Mouse (Mus musculus) hindlimb bud, embryonic 11.5 days (tissue): ENCODE results near the gene Itga4.

Experiments used
- DNase-seq: peaks from one replicate; pipeline ENCODE4 v3.0.0-alpha.2; 2012; ENCODE audit warnings: low read depth, low spot score; ENCODE audit errors: extremely low spot score

The Itga4 gene

DNA sequence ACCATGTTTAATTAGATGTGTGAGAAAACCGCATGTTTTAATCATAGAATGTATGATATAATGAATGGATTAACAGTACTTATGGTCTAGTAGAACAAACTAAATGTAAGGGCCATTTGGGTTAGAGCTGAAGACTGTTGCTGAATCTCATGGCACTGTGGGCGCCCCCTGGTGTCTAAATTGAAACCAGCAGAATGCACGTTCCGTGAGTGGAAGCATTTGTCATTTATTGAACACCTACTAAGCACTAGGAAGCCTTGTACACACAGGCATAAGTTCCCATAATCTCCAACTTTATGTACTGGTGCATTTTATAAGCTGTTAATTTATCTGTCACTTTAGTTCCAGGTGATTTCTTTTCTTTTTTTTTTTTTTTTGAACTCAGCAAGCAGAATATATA lies 10.4 kb downstream of the Itga4 start:
- no peak for DNase-seq

- DNase-seq = no peak
Measured at GRCm38 (mm10) chr2:79266480-79266879, 11.3 kb downstream of the Itga4 start.

DNA sequence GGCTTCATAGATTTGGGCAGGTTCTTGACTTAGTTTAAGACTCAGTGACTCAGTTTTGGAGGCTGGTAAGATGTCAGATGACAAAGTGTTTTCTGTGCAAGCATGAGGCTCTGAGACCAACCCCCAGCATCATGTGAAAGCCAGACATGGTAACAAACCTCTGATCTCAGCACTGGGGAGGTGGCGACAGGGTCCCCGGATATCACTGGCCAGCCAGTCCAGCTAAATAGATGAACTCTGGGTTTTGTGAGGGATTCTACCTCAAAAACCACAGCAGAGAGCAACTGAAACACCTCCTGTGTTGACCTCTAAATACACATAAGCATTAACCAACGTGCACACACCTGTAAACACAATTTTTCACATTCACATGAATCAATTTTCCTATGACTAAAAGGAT lies 12.0 kb downstream of the Itga4 start:
- no peak for DNase-seq

GRCm38 (mm10) chr2:79268863-79269262 lies 13.6 kb downstream of the Itga4 start:
- DNase-seq = no peak

- DNase-seq = no peak
Measured at GRCm38 (mm10) chr2:79270034-79270535, 14.9 kb downstream of the Itga4 start.

DNA sequence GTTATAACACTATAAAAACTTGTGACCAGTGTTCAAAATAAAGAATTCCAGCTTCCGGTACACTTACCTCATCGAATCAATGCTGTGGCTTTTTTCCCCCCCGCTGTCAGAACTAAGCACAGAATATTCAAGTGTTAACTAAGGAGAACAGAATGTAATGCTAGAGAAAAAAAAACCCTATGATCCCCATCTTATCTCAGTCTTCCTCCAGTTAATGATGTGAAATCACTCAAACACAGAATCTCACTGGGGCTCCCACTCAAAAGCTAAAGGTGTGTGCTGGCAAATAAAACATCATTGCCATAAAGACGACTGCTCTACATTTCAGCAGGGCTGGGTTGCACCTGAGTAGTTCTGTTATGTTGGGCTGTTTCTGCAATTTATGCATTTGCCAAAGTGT lies 16.6 kb downstream of the Itga4 start:
- no peak for DNase-seq

GRCm38 (mm10) chr2:79278581-79278980 lies 23.4 kb downstream of the Itga4 start:
- DNase-seq = no peak

- no peak for DNase-seq
Measured at GRCm38 (mm10) chr2:79284206-79284605, 29.0 kb downstream of the Itga4 start.

DNA sequence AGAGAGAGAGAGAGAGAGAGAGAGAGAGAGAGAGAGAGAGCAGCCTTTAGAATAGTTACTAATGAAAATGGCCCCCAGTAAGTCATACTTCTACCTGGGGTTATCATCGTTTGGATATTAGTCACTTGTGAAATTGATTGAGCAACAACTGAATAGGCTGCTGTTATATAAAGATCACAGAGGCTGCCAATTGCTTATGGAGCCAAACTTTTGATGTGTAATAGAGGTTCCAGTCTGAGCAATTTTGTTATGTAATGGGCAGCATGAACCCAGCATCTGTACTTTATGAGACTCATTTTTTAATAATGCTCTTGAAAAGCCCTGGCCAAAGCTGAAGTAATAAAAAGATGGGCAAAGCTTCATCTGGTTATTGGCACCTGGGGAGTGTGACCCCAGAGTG lies 34.9 kb downstream of the Itga4 start:
- DNase-seq = no peak

- DNase-seq = no peak
Measured at GRCm38 (mm10) chr2:79291922-79292321, 36.7 kb downstream of the Itga4 start.

DNA sequence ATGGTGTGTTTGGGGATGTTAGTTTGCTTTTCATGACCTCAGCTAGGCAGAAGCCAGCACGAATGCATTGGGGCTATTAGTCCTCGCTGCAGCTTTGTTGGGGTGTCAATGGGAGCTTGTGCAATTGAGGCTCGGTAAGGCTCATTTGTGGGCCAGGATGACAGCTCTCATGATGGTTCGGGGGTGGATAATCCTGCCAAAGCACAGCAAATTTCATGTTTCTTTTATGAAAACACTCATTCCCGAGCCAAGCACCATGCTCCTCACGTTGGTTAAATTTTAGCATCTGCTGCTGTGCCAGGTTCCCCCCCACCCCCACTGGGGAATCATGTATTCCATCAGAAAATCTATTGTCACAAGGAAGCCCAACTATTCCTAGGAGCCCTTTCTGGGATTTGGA lies 37.2 kb downstream of the Itga4 start:
- no peak for DNase-seq

DNA sequence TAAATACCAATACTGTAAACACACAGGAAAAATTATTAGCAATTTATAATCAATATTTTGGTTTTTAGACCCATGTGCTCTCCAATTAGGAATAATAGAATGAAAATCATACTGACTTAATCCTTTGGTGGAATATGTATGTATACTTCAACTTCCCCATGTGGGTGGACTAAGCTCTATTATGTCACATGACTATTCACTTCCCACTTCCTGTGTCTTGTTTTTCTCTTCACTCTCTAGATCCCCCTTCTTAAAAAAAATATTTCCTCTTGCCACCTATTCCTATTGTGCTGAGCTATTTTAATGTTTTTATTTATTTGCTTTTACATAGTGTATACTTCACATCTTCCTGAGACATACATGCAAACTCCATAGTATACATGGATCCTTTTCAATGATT lies 47.2 kb downstream of the Itga4 start:
- DNase-seq = no peak

- no peak for DNase-seq
Measured at GRCm38 (mm10) chr2:79307549-79307948, 52.3 kb downstream of the Itga4 start.

- DNase-seq = no peak
Measured at GRCm38 (mm10) chr2:79309454-79310118, 54.4 kb downstream of the Itga4 start.

GRCm38 (mm10) chr2:79312499-79312898 lies 57.3 kb downstream of the Itga4 start:
- DNase-seq = no peak

GRCm38 (mm10) chr2:79315108-79315507 lies 59.9 kb downstream of the Itga4 start:
- no peak for DNase-seq

DNA sequence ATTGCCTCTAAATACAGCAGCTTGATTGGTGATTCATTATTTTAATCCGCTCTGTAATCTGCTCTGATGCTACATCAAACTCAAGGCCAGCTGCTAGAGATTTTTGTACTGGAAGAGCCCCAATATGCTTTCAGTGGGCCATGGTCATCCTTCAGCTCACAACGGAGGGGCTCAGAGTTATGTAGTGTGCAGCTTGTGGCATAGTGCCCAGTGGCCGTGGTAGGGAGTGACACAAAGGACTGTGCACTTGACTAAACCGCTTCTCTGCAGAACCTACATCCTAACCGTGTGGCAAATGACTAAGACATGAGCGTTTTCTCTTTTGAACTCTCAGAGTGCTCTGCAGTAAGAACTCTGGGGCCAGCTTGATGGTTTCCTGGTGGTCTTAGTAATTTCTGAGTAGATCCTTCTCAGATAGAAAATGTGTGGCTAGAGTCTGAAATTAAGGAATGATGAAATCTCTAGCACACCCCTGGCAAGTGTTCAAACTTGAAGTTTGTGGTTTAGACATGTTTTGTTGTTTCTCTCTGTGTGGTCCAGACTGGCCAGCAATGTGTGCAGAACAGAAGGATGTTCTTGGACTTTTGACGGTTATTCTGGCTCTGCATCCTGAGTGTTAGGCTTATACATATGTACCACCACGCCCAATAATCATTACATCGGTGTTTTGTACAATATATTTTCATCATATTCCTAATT lies 61.1 kb downstream of the Itga4 start:
- no peak for DNase-seq

- DNase-seq = no peak
Measured at GRCm38 (mm10) chr2:79328079-79328478, 72.9 kb downstream of the Itga4 start.

- no peak for DNase-seq
Measured at GRCm38 (mm10) chr2:79334661-79335060, 79.4 kb downstream of the Itga4 start.

GRCm38 (mm10) chr2:79336141-79336540 lies 80.9 kb downstream of the Itga4 start:
- DNase-seq = no peak

DNA sequence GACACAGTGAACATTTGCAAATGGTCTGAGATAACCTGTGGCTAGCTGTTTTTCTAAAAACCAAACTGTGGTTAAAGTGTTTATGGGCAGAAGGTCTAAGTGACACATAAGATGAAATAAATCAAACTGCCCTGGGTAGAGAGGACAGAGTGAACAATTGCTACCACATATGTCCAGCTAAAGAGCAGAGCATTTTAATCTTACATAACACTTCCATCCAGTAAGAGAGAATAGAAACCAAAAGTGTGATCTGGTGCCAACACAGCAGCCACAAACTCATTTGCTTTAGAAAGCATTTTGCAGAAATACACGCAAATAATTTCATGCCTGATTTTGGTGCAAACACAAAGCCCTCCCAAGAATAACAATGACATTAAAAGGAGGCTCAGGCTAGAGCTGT lies 83.8 kb downstream of the Itga4 start:
- no peak for DNase-seq

DNA sequence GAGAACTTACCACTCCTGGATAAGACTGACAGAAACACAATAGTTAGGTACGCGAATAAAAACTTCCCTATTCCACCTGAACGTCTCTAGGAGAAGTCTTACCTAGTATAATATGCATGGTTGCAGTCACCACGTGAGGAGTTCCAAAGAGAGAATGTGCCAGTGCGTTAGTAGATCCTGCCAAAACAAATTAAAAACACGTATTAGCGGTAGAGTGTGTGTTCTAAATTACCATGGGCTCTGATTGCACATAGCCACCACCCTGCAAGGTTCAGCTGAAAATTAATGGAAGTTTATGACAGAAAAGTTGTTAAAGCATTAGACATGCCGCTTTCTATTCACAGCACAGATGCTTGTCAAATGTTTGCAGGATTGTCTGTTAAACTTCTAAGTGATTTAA lies 87.9 kb downstream of the Itga4 start:
- DNase-seq = no peak
